Mouse (Mus musculus): ENCODE data around the gene Tdrd9.

DNA sequence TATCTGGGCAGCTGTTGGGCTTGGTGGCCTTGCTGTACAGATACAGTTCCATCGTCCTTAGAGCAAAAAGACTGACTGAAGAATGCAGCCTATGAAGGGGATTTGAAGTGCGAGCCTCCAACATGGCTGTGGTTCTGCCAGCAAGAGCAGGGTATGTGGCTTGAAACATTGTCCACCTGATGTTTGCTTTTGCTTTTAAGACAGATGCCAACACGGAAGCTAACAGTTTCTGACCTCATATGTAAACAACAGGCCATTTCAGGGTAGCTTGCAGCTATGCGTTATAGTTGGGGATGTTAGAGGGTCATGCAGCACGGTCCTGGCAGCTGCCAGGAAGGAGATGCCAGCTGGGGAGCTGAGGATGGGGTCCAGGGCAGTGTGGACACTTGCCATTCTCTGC is 20.9 kb upstream of the Tdrd9 start:
- TF ChIP-seq CTCF (conservative IDR thresholded peaks at IDR 0.05; ENCODE audit: insufficient read depth, insufficient read length, low read depth, low read length) (no peak), POLR2A (IDR thresholded peaks at IDR 0.05; ENCODE audit: low read depth, low read length) (no peak)

Measured in kidney, adult 2 months (tissue).